Mouse (Mus musculus) neutrophil, adult 59 days (primary cell): ENCODE data around the gene Gm49396. TPM values are rescaled to one million over a fixed set of nuclear protein-coding genes. Genes with fewer than 3 reads are reported as not detected.

Source experiments
- total RNA-seq, 2 experiments: library from RNA; stranded (reverse); gene quantifications; 1 replicate in 1 of 2; 2 replicates in 1 of 2; pipeline ENCODE4 v1.2.4; 2023

The Gm49396 gene
- total RNA-seq = 1 to 10 TPM; 3.2 to 6.2 TPM

GRCm38 (mm10) chr7:30563117-30563905 is at the start of gene Gm49396, which contains the start of the genes U2af1l4 and Psenen:
Gm49396 (plus strand) TSS chr7:30563344.
U2af1l4 (plus strand) TSS chr7:30563301.
Psenen (minus strand) TSS chr7:30563627.

GRCm38 (mm10) chr7:30534633-30535577 is 28.2 kb upstream of the Gm49396 start, which contains the start of gene Arhgap33:
Arhgap33 (minus strand) TSS chr7:30535060.

GRCm38 (mm10) chr7:30552102-30553020 is 10.8 kb upstream of the Gm49396 start, which contains the start of the genes Hspb6 and Proser3:
Hspb6 (plus strand) TSS chr7:30552178.
Proser3 (minus strand) TSS chr7:30552299.

GRCm38 (mm10) chr7:30559443-30559954 is 3.6 kb upstream of the Gm49396 start, which contains the start of gene Lin37:
Lin37 (minus strand) TSS chr7:30559838.

GRCm38 (mm10) chr7:30564970-30565571 is 1.9 kb downstream of the Gm49396 start, which contains the start of gene Igflr1:
Igflr1 (plus strand) TSS chr7:30565427.

GRCm38 (mm10) chr7:30588676-30589434 is 25.7 kb downstream of the Gm49396 start, which contains the start of gene Kmt2b:
Kmt2b (minus strand) TSS chr7:30588726.

GRCm38 (mm10) chr7:30598786-30599185 is 35.6 kb downstream of the Gm49396 start, which contains the start of gene Zbtb32:
Zbtb32 (minus strand) TSS chr7:30598909.

GRCm38 (mm10) chr7:30612654-30613402 is 49.7 kb downstream of the Gm49396 start, which contains the start of gene Upk1a:
Upk1a (minus strand) TSS chr7:30612847.

Other genes starting within 250 kb of the Gm49396 start
- gene Syne4, start 248.5 kb upstream of the Gm49396 start, total RNA-seq = under 1 TPM in 1 of 2 experiments, not detected in 1; 0.76 TPM
- not detected for gene E130208F15Rik, start 241.6 kb upstream of the Gm49396 start, total RNA-seq
- gene Sdhaf1, start 239.4 kb upstream of the Gm49396 start, total RNA-seq = 1 to 10 TPM; 3.2 to 3.4 TPM
- not detected for gene Lrfn3, start 200.6 kb upstream of the Gm49396 start, total RNA-seq
- gene Tyrobp, start 149.6 kb upstream of the Gm49396 start, total RNA-seq = 1,000 to 10,000 TPM; 2,122 to 2,210 TPM
- gene Hcst, start 143.5 kb upstream of the Gm49396 start, total RNA-seq = 100 to 1,000 TPM; 116 to 123 TPM
- gene Nfkbid, start 141.6 kb upstream of the Gm49396 start, total RNA-seq = 10 to 100 TPM; 65.6 to 78.9 TPM
- gene Aplp1, start 117.8 kb upstream of the Gm49396 start, total RNA-seq = under 1 TPM in 1 of 2 experiments, not detected in 1; 0.27 TPM
- not detected for gene Kirrel2, start 105.7 kb upstream of the Gm49396 start, total RNA-seq
- not detected for gene Nphs1, start 105.0 kb upstream of the Gm49396 start, total RNA-seq
- gene Prodh2, start 69.7 kb upstream of the Gm49396 start, total RNA-seq = not detected
- gene Arhgap33, start 28.3 kb upstream of the Gm49396 start, total RNA-seq = 10 to 100 TPM; 14.2 to 14.6 TPM
- 1 to 10 TPM; 5.1 to 7.4 TPM for gene Hspb6, start 11.2 kb upstream of the Gm49396 start, total RNA-seq
- gene Proser3, start 11.0 kb upstream of the Gm49396 start, total RNA-seq = 1 to 10 TPM; 6.0 to 6.3 TPM
- 10 to 100 TPM; 30.4 to 32.0 TPM for gene Lin37, start 3.5 kb upstream of the Gm49396 start, total RNA-seq
- gene U2af1l4, start within 50 bp of the Gm49396 start, total RNA-seq = 10 to 100 TPM; 40.8 to 45.4 TPM
- 100 to 1,000 TPM; 120 to 121 TPM for gene Psenen, start 283 bp downstream of the Gm49396 start, total RNA-seq
- 1 to 10 TPM; 3.7 to 5.5 TPM for gene Igflr1, start 2.1 kb downstream of the Gm49396 start, total RNA-seq
- 10 to 100 TPM; 51.3 to 54.4 TPM for gene Kmt2b, start 25.4 kb downstream of the Gm49396 start, total RNA-seq
- gene Zbtb32, start 35.6 kb downstream of the Gm49396 start, total RNA-seq = under 1 TPM; 0.20 to 0.22 TPM
- not detected for gene Upk1a, start 49.5 kb downstream of the Gm49396 start, total RNA-seq
- gene Cox6b1, start 62.8 kb downstream of the Gm49396 start, total RNA-seq = 100 to 1,000 TPM; 236 to 250 TPM
- not detected for gene Etv2, start 72.5 kb downstream of the Gm49396 start, total RNA-seq
- gene Rbm42, start 87.0 kb downstream of the Gm49396 start, total RNA-seq = 10 to 100 TPM; 77.8 to 88.7 TPM
- gene Haus5, start 101.7 kb downstream of the Gm49396 start, total RNA-seq = 10 to 100 TPM; 22.3 to 22.8 TPM
- not detected for gene Pmis2, start 108.3 kb downstream of the Gm49396 start, total RNA-seq
- not detected for gene 2200002J24Rik, start 135.6 kb downstream of the Gm49396 start, total RNA-seq
- gene Atp4a, start 148.9 kb downstream of the Gm49396 start, total RNA-seq = under 1 TPM; 0.37 to 0.58 TPM
- 10 to 100 TPM; 26.6 to 35.5 TPM for gene Tmem147, start 166.2 kb downstream of the Gm49396 start, total RNA-seq
- gene Gapdhs, start 180.3 kb downstream of the Gm49396 start, total RNA-seq = not detected
- gene Sbsn, start 188.1 kb downstream of the Gm49396 start, total RNA-seq = 1 to 10 TPM; 1.9 to 3.2 TPM
- gene Dmkn, start 200.4 kb downstream of the Gm49396 start, total RNA-seq = 1 to 10 TPM; 1.4 to 3.3 TPM
- gene Krtdap, start 224.6 kb downstream of the Gm49396 start, total RNA-seq = not detected